18 mouse cellular contexts compared by ENCODE assay signal in genomic region chr6:12014035-12014434, GRCm38 (mm10).
DNase-seq lines count a peak whose midpoint lies in the region; ATAC-seq and TF ChIP-seq lines count a peak whose summit lies in the region.
"Had no signal": no experiment of that assay in that cellular context is flagged by ENCODE, and none has a peak within 500 bp of the region (broad histone marks: within the 10 kb centered on the region; RNA-seq: fewer than 3 reads in every experiment).

No protein-coding gene starts in this region.

- H3K4me1 ChIP-seq in hindbrain, embryonic 11.5 days (replicated peaks; ENCODE audit: control insufficient read depth, insufficient read depth, low read length), result no peaks in the 10 kb centered on the region
- H3K4me1 ChIP-seq in hindbrain, embryonic 10.5 days (replicated peaks), result no peaks in the 10 kb centered on the region
- 0 out of 2 replicates have a peak, but pooled peaks cover 3% of the 10 kb centered on the region for H3K4me1 ChIP-seq in midbrain, embryonic 12.5 days
- no peaks in the 10 kb centered on the region for H3K4me1 ChIP-seq in midbrain, embryonic 15.5 days
- H3K4me1 ChIP-seq: heart, embryonic 10.5 days had no signal

- H3K27me3 ChIP-seq in hindbrain, embryonic 11.5 days (ENCODE audit: control insufficient read depth, insufficient read depth, low read length), result no peaks in the 10 kb centered on the region
- H3K27me3 ChIP-seq in hindbrain, embryonic 10.5 days (ENCODE audit: insufficient read depth, poor library complexity, severe bottlenecking), result no peaks in the 10 kb centered on the region
- no peaks in the 10 kb centered on the region for H3K27me3 ChIP-seq in midbrain, embryonic 12.5 days
- H3K27me3 ChIP-seq in midbrain, embryonic 15.5 days (replicated peaks), result no peaks in the 10 kb centered on the region

- TF ChIP-seq CTCF in brain, embryonic 14.5 days (IDR thresholded peaks at IDR 0.05; ENCODE audit: borderline replicate concordance, extremely low read depth, insufficient read depth, insufficient read length), result no peak

- no peak for DNase-seq in hindbrain, embryonic 11.5 days (ENCODE audit: low spot score)
- no peak for DNase-seq in hindbrain, embryonic 10.5 days (ENCODE audit: low spot score)
- peak; percentile 41 for DNase-seq in brain, embryonic 14.5 days (ENCODE audit: low read depth)
- no peak for DNase-seq in right cerebral cortex, postnatal 36 days (ENCODE audit: low spot score in 2 of 2)
- no peak for DNase-seq in testis, postnatal 10 days (ENCODE audit: low spot score)
- DNase-seq: adrenal gland, postnatal 10 days; cerebellum, adult 2 months; gastrocnemius, postnatal 25 days; heart, postnatal 14 days; kidney, adult 11 months; layer of hippocampus, adult 9-11 months; liver; lung, adult 18-20 months had no signal

- H3K4me3 ChIP-seq in hindbrain, embryonic 11.5 days (ENCODE audit: low read depth, low read length), result no peak overlapping the region
- no peak overlapping the region for H3K4me3 ChIP-seq in hindbrain, embryonic 10.5 days
- H3K4me3 ChIP-seq in midbrain, embryonic 12.5 days, result no peak overlapping the region
- no peak overlapping the region for H3K4me3 ChIP-seq in midbrain, embryonic 15.5 days
- H3K4me3 ChIP-seq: heart, embryonic 10.5 days had no signal

- H3K9ac ChIP-seq in hindbrain, embryonic 11.5 days (ENCODE audit: low read depth, low read length), result no peak overlapping the region
- no peak overlapping the region for H3K9ac ChIP-seq in midbrain, embryonic 12.5 days (replicated peaks)
- H3K9ac ChIP-seq in midbrain, embryonic 15.5 days, result no peak overlapping the region

- H3K36me3 ChIP-seq in hindbrain, embryonic 11.5 days (ENCODE audit: control insufficient read depth, insufficient read depth, low read length), result no peaks in the 10 kb centered on the region
- peaks cover 20% of the 10 kb centered on the region for H3K36me3 ChIP-seq in hindbrain, embryonic 10.5 days
- peaks cover 5% of the 10 kb centered on the region for H3K36me3 ChIP-seq in midbrain, embryonic 12.5 days
- H3K36me3 ChIP-seq in midbrain, embryonic 15.5 days (replicated peaks), result no peaks in the 10 kb centered on the region

- peak; percentile 42; the same call in 1 of the 2 replicates for ATAC-seq in hindbrain, embryonic 11.5 days (ENCODE audit: low FRiP score)
- ATAC-seq in midbrain, embryonic 12.5 days (ENCODE audit: low FRiP score, low read depth), result peak; percentile 27; the same call in 1 of the 2 replicates
- no peak for ATAC-seq in midbrain, embryonic 15.5 days (replicated peaks)
- peak; percentile 43; the same call in 1 of the 2 replicates for ATAC-seq in megakaryocyte-erythroid progenitor cell, adult 5-6 weeks (replicated peaks; ENCODE audit: low FRiP score, low TSS enrichment, poor library complexity, severe bottlenecking)

- no peak overlapping the region for H3K27ac ChIP-seq in hindbrain, embryonic 11.5 days (ENCODE audit: low read depth, low read length)
- H3K27ac ChIP-seq in hindbrain, embryonic 10.5 days, result no peak overlapping the region
- no peak overlapping the region for H3K27ac ChIP-seq in midbrain, embryonic 12.5 days (replicated peaks)
- H3K27ac ChIP-seq in midbrain, embryonic 15.5 days, result no peak overlapping the region
- H3K27ac ChIP-seq: heart, embryonic 10.5 days; macrophage had no signal

- H3K9me3 ChIP-seq in hindbrain, embryonic 11.5 days (ENCODE audit: control insufficient read depth, low read length), result no peaks in the 10 kb centered on the region
- no peaks in the 10 kb centered on the region for H3K9me3 ChIP-seq in hindbrain, embryonic 10.5 days
- no peaks in the 10 kb centered on the region for H3K9me3 ChIP-seq in midbrain, embryonic 12.5 days
- H3K9me3 ChIP-seq in midbrain, embryonic 15.5 days, result no peaks in the 10 kb centered on the region
- H3K9me3 ChIP-seq: heart, embryonic 10.5 days had no signal

- H3K4me2 ChIP-seq in hindbrain, embryonic 11.5 days (replicated peaks; ENCODE audit: low read depth, low read length), result no peak overlapping the region
- no peak overlapping the region for H3K4me2 ChIP-seq in midbrain, embryonic 12.5 days (replicated peaks)
- no peak overlapping the region for H3K4me2 ChIP-seq in midbrain, embryonic 15.5 days

- WGBS in hindbrain, embryonic 11.5 days, result 57% methylated on average over 2 of the region's 2 CpGs
- 65% methylated on average over 2 of the region's 2 CpGs for WGBS in hindbrain, embryonic 10.5 days
- 45% methylated on average over 2 of the region's 2 CpGs for WGBS in midbrain, embryonic 12.5 days
- WGBS in midbrain, embryonic 15.5 days, result 30% methylated on average over 2 of the region's 2 CpGs

- no peak for TF ChIP-seq POLR2A in brain, embryonic 14.5 days (IDR thresholded peaks at IDR 0.05; ENCODE audit: borderline replicate concordance, extremely low read depth, insufficient read depth, insufficient read length, poor library complexity, severe bottlenecking)
